Mouse (Mus musculus) right cerebral cortex, postnatal 10 days (tissue): ENCODE measurements around the gene Myo1d.

Experiments
- DNase-seq, 2 experiments: peaks; one replicate each; pipeline ENCODE4 v3.0.0; 2021; ENCODE audit warnings: low spot score in 2 of 2

Myo1d gene

DNA sequence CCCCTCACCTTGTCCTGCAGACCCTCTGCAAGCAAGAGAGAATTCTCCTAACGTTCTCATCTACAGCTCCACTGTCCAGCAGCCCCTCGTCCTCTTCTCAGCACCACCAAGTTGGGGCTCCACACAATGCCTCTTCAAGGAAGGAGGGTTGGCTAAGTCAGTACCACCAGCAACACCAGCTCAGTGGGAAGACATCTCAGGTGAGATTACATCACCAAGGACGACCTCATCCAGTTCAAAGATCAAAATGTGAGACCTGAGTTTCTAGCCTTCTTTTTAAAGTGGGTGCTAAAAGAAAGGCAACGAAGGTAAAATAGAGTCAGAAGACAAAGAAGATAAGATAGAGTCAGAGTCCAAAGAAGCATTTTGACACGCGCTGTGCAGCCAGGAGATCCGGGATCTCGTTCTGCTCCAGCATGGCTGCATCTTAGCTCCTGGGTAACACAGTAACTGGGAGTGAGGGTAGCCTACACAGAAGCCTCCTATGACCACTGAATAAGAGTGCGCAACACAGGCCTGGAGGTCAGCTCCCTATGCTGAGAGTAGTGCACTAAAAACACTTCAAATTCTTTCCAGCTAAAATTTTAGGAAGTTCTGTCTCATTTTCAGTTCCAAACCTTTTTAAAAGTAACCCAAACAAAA is 56.3 kb downstream of the Myo1d start:
- no peak for DNase-seq

GRCm38 (mm10) chr11:80719014-80719413 is 60.8 kb downstream of the Myo1d start:
- DNase-seq: no peak

DNA sequence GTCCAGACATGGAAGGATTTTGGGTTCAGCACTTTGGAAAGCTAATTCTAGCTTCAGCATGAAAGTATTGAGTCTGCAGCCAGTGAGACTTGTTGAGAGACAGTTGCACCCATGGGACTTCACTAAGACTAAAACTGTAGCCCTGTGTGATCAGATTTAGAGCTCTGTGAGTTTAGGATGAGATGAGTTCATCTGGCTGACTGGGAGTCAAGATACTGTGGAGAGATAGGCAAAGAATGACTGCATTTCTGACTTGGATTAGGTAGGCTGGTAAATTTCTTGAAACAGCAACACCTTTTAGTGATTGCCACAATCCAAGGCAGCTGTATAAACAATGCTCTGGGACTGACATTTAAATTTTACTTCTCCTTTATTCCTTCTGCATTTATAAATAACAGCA is 61.8 kb downstream of the Myo1d start:
- DNase-seq: no peak

- DNase-seq: no peak
These were observed 64.7 kb downstream of the Myo1d start for GRCm38 (mm10) chr11:80715115-80715514.

DNA sequence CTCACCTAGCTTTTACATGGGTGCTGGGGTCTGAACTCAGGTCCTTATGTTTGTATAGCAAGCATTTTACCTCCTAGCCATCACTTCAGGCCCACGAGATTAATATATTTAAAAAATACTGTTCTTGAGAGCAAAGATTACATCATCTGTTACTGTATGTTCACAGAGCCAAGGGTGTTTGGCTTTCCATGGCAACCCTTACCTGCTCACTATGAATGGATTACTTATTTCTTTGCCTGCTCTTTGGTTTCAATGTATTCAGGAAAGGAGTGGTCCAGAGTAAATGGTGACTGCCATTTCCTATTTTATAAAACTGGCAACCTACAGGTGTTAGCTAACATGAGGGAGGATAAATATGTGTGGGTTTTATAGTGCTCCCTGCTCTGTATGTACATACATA is 66.1 kb downstream of the Myo1d start:
- no peak for DNase-seq

- no peak for DNase-seq
These were observed 67.6 kb downstream of the Myo1d start for GRCm38 (mm10) chr11:80712201-80712600.

DNA sequence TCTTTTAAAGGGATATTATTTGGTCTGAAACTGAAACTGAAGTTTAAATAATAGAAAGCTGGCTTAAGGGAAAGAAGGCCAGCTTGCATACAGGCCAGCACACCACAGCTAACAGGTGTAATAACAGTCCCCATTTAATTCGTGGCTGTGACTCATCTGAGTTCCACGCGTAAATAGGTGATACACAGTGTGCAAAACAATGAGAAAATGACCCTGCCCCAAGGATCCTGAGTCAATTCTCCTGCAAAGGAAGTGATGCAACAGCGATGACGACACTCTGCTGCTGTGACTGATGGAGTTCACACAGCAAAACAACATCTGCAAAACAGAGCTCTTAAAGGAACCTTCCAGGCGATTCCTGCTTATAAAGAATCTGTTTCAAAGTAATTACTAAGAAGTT is 68.5 kb downstream of the Myo1d start:
- no peak for DNase-seq

DNA sequence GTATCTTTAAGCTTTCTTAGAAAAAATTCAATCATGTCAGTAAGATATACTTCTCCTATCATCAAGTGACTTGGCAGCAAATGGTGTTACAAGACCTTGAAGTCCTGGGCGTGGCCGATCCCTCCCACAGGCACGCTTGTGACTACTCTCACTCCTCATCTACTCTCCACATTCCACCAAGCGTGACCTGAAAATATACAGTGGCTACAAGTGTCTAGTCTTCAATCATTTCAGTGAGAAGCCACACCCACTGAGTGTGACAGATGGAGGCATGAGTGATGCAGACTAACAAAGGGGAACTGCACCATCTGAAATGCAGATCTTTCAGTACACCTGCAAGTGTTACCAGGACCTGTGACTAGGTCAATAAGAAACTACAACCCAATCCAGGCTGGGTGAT is 79.2 kb downstream of the Myo1d start:
- DNase-seq: no peak

DNA sequence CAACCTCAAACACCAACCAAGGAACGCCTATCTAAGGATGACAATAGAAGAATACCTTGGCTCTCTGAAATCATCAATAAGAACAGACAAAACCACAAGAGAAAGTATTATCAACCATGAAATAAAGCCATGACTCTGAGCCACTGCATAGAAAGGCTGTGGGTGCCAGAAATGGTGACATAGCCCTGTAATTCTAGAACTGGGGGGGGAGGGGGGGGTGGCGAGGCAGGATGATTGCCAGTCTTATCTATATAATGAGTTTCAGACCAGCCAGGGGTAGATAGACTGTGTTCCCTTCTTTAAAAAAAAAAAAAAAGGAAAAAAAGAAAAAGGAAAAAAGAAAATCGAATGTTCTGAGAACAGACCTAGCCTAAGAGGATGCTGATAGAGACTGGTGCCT is 81.1 kb downstream of the Myo1d start:
- DNase-seq: no peak

- no peak for DNase-seq
These were observed 83.5 kb downstream of the Myo1d start for GRCm38 (mm10) chr11:80696350-80696749.

- no peak for DNase-seq
These were observed 95.2 kb downstream of the Myo1d start for GRCm38 (mm10) chr11:80684603-80685002.

- no peak for DNase-seq
These were observed 97.1 kb downstream of the Myo1d start for GRCm38 (mm10) chr11:80682745-80683144.

DNA sequence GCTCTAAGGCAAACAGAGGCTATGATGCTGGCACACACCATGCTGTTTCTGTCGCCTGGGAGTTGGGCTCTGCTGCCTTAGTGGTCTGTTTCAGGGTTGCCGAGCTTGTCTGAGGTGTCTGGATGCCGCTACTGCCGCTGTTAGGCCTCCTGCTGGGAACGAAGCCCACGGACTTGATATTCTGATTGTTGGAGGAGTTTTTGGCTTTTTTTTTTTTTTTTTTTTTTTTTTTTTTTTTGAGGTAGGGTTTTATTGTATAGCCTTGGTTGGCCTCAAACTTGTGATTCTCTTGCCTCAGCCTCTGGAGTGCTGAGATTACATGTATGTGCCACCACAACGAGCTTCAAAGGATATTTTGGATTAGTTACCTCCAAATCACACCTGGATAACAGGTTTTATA is 106.8 kb downstream of the Myo1d start:
- DNase-seq: no peak

GRCm38 (mm10) chr11:80670391-80670790 is 109.4 kb downstream of the Myo1d start:
- DNase-seq: peak; percentile 45 to 66

DNA sequence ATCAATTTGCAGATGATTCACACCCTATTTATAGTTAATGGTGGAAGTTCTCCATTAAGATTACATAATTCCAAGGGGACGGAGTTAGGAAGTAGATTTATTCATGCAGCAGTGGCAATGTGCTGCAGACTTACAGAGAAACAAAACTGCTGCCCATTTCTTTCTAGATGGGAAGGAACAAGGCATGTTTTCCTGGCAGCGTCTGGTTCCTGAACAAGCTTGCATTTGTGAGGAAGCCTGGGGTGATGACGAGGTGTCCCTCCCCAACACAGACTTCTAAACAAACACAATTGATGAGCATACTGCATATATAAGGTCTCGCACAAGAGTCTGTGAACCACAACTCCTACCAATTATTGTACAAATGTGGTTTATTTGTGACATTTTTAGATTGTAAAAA is 109.9 kb downstream of the Myo1d start:
- DNase-seq: peak in 1 of 2 experiments; percentile 55

- DNase-seq: no peak
These were observed 113.6 kb downstream of the Myo1d start for GRCm38 (mm10) chr11:80666211-80666610.

GRCm38 (mm10) chr11:80664261-80664660 is 115.6 kb downstream of the Myo1d start:
- DNase-seq: no peak

GRCm38 (mm10) chr11:80645111-80645510 is 134.7 kb downstream of the Myo1d start:
- no peak for DNase-seq

DNA sequence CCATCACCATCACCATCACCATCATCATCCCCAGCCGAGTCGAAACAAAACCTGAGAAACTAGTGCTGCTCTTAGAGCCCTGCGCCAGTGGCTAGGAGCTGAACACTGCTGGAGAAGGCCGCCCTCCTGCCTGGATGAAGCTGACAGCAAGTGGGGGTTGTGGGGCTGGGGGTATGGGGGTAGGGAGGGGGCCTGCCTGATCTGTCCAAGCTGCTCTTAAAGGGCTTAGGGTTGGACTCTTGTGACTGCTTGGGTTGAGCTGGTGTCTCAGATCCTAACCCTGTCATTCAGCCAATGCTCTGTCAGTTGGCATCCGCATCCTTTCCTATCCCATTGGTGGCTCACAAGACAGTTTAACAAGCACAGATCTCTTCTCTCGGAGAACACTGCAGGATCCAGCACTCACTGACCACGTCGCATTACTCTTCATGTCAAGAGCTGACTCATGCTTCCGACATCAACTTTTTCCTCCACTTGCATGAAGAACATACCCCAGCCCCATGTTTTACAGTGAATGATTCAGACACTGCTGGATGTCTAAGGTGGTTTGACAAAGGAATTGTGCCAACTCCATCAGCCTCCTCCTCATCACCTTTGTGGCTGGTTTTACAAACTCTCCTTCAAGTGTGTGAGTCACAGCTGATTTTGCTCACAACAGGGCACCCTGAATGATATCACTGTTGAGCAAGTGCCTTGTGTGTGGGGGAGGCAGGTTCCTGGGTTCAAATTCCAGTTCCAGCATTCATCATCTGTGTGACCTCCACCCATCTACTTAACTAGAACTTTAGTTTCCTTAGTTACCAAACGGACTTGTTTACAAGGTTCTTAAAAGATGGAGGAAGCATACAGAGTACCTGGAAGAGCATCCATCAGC is 150.6 kb downstream of the Myo1d start:
- no peak for DNase-seq

- DNase-seq: no peak
These were observed 151.2 kb downstream of the Myo1d start for GRCm38 (mm10) chr11:80628581-80628980.

DNA sequence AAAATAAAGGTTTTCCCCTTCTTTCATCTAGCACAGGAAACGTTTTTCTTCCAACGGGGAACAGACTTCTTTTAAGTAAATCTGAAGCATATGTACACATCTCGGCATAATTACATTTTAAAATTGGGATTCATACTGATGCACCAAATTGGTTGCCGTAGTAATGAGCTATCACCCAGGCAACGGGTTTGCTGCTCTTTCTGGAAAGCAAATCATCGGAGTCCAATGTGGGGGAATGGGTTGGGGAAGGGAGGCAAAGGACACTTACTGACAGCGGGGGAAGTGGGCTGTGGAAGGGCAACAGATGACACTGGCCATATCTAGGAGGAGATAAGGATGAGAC is 156.8 kb downstream of the Myo1d start:
- peak; percentile 78 to 91 for DNase-seq

DNA sequence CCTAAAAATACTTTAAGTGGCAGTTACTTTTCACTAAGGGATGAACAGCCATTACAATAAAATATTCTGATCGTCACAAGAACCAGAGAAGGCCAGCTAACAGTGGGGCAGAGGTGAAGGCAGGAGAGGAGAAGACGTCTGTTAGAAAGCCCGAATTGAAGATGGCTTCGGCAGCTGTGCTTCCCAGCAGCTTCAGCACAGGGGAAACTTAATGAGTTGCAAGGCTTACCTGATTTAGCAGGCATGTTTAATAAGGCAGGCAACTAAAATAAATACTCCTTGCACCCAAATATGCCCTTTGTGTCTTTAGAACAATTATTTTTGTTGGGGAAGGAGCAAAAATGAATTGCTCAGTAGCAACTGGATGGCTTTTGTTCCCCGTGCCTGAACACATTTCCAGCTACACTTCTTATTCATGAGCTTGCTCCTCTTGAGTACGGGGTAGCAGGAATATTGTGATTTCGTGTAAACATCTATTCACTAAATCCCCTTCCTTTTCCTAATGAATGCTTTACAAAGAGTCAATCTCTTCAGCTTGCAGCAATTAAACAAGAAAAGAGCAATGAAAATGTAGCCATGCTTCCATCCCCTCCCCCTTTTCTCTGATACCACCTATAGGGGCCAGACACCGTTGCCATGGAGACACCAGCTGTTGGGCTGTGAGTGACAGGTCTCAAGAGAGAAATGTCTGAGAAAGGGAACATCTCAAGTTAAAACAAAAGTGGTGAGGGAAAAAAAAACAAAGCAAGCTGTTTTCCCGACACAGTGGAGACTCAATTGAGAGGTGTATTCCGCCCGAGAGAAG is 157.4 kb downstream of the Myo1d start:
- DNase-seq: peak; percentile 69 to 84
